8 mouse cellular contexts compared by ENCODE assay signal in the genomic region with DNA sequence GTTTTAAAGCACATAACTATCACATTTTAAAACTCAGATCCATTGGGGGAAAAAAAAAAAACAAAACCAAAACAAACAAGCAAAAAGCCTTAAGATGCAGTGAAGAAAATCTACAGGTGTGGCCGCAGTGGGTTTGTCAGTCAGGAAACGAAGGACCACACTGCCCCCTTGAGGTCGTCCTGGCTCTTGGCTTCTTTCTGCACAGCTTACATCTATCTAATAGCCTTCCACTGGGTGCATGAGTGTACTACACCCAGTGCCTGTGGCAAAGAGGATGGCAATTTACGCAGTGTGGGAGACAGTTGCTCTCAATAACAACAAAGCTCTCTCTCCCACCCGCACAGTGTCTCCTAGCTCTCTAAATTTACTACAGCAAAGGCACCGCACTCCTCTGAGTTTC. TPM values are rescaled to one million over a fixed set of nuclear protein-coding genes. Genes with fewer than 3 reads are reported as not detected.
DNase-seq lines count a peak whose midpoint lies in the region; ATAC-seq and TF ChIP-seq lines count a peak whose summit lies in the region.

No protein-coding gene starts in this region.

- H3K4me1 ChIP-seq in forebrain, postnatal 0 days (ENCODE audit: insufficient read depth): no peaks in the 10 kb centered on the region
- no peaks in the 10 kb centered on the region for H3K4me1 ChIP-seq in forebrain, embryonic 15.5 days
- H3K4me1 ChIP-seq in cortical plate, adult 2 months (ENCODE audit: control insufficient read depth, insufficient read depth, low read length): peaks cover 5% of the 10 kb centered on the region
- no peaks in the 10 kb centered on the region for H3K4me1 ChIP-seq in small intestine, adult 2 months (ENCODE audit: control insufficient read depth, insufficient read depth, insufficient read length, low read length)

- TF ChIP-seq CTCF in forebrain, postnatal 0 days (IDR thresholded peaks at IDR 0.05; ENCODE audit: low read depth): peak; percentile 64
- peak; percentile 77 for TF ChIP-seq CTCF in cortical plate, adult 2 months (IDR thresholded peaks at IDR 0.05; ENCODE audit: extremely low read depth, insufficient read depth, low read length)
- TF ChIP-seq CTCF in small intestine, adult 2 months (IDR thresholded peaks at IDR 0.05; ENCODE audit: extremely low read depth, insufficient read length, insufficient replicate concordance, low read depth, low read length): peak; percentile 78; the same call in 1 of the 2 replicates

- no peak overlapping the region for H3K4me2 ChIP-seq in forebrain, postnatal 0 days (ENCODE audit: low read depth)
- no peak overlapping the region for H3K4me2 ChIP-seq in forebrain, embryonic 15.5 days (replicated peaks)

- peaks cover 3% of the 10 kb centered on the region for H3K36me3 ChIP-seq in forebrain, postnatal 0 days (ENCODE audit: insufficient read depth)
- H3K36me3 ChIP-seq in forebrain, embryonic 15.5 days: peaks cover 6% of the 10 kb centered on the region
- no peaks in the 10 kb centered on the region; the same call in 1 of the 2 replicates for H3K36me3 ChIP-seq in small intestine, adult 2 months (ENCODE audit: control insufficient read depth, insufficient read depth, low read length)

- WGBS in forebrain, postnatal 0 days: 66% methylated on average over 6 of the region's 6 CpGs
- WGBS in forebrain, embryonic 15.5 days: 63% methylated on average over 6 of the region's 6 CpGs
- 57% methylated on average over 6 of the region's 6 CpGs for WGBS in small intestine, adult 2 months

- no peaks in the 10 kb centered on the region for H3K9me3 ChIP-seq in forebrain, postnatal 0 days (ENCODE audit: low read length)
- H3K9me3 ChIP-seq in forebrain, embryonic 15.5 days: no peaks in the 10 kb centered on the region

- peak; percentile 63 for ATAC-seq in forebrain, postnatal 0 days
- ATAC-seq in forebrain, embryonic 15.5 days (replicated peaks): no peak
- peak; percentile 91 for ATAC-seq in megakaryocyte-erythroid progenitor cell, adult 5-6 weeks (replicated peaks; ENCODE audit: low FRiP score, low TSS enrichment, poor library complexity, severe bottlenecking)

- peak; percentile 30 for DNase-seq in forebrain, postnatal 0 days
- peak; percentile 59 to 87 for DNase-seq in adrenal gland, adult (ENCODE audit: inconsistent age in 2 of 2, low spot score in 1 of 2)
- DNase-seq in heart, postnatal 14 days: peak; percentile 67 to 73
- peak; percentile 43 to 63 for DNase-seq in layer of hippocampus, postnatal 14 days (ENCODE audit: low spot score in 2 of 2)

- no peak overlapping the region for H3K9ac ChIP-seq in forebrain, postnatal 0 days
- no peak overlapping the region for H3K9ac ChIP-seq in forebrain, embryonic 15.5 days (replicated peaks)

- H3K27ac ChIP-seq in forebrain, postnatal 0 days (ENCODE audit: low read depth, low read length): no peak overlapping the region
- no peak overlapping the region for H3K27ac ChIP-seq in forebrain, embryonic 15.5 days (replicated peaks)
- no peak overlapping the region for H3K27ac ChIP-seq in cortical plate, adult 2 months (ENCODE audit: insufficient read depth, low read length)
- H3K27ac ChIP-seq in small intestine, adult 2 months (ENCODE audit: insufficient read depth, low read depth, low read length): no peak overlapping the region

- no peak for TF ChIP-seq POLR2A in cortical plate, adult 2 months (IDR thresholded peaks at IDR 0.05; ENCODE audit: extremely low read depth, insufficient read depth, low read length)
- TF ChIP-seq POLR2A in small intestine, adult 2 months (IDR thresholded peaks at IDR 0.05; ENCODE audit: low read depth, low read length): no peak

- no peaks in the 10 kb centered on the region for H3K27me3 ChIP-seq in forebrain, postnatal 0 days (ENCODE audit: insufficient read depth, low read length)
- no peaks in the 10 kb centered on the region for H3K27me3 ChIP-seq in forebrain, embryonic 15.5 days
- no peaks in the 10 kb centered on the region for H3K27me3 ChIP-seq in small intestine, adult 2 months (ENCODE audit: control insufficient read depth, insufficient read depth, low read length)

- intact Hi-C loops in heart, postnatal 14 days (cut with DNase I): loop anchor here (10.0 kb wide), 1 partner anchor 704 kb away; no protein-coding TSS in a partner anchor

- no peak overlapping the region for H3K4me3 ChIP-seq in forebrain, postnatal 0 days (ENCODE audit: low read depth, low read length)
- H3K4me3 ChIP-seq in forebrain, embryonic 15.5 days: no peak overlapping the region
- no peak overlapping the region for H3K4me3 ChIP-seq in cortical plate, adult 2 months (ENCODE audit: insufficient read depth, low read length)
- no peak overlapping the region for H3K4me3 ChIP-seq in small intestine, adult 2 months (ENCODE audit: low read depth, low read length)

RNA-seq across cellular contexts. Expression of gene Nfkbiz, which starts 19.8 kb away (rescaled TPM):
- total RNA-seq in forebrain, postnatal 0 days (2014; rRNA removed): 1.9 and 2.4 TPM in 2 replicates
- 1.1 and 1.5 TPM in 2 replicates for polyA plus RNA-seq in forebrain, postnatal 0 days (2015; fragmentation: Nextera tagmentation; extraction: Ambion mirVana)
- polyA plus RNA-seq in forebrain, embryonic 15.5 days (2015; fragmentation: Nextera tagmentation; extraction: Ambion mirVana): 1.2 and 1.4 TPM in 2 replicates
- polyA plus RNA-seq in cortical plate, adult 2 months (2012; rRNA removed): 5.1 and 5.4 TPM in 2 replicates
- total RNA-seq in heart, postnatal 14 days (2021): 1 to 10 TPM; 2.9 to 3.3 TPM
- 1 to 10 TPM; 4.9 to 5.1 TPM for total RNA-seq in layer of hippocampus, postnatal 14 days (2021)
- 3.5 and 4.9 TPM in 2 replicates for total RNA-seq in megakaryocyte-erythroid progenitor cell, adult 5-6 weeks (2014; fragmentation: Nextera tagmentation)
- 6.1 and 9.4 TPM in 2 replicates for total RNA-seq in megakaryocyte-erythroid progenitor cell, adult 5-6 weeks (2017)
- polyA plus RNA-seq in small intestine, adult 2 months (2012; rRNA removed): 38.6 and 53.2 TPM in 2 replicates

RNA-seq across cellular contexts. Expression of gene Nxpe3, which starts 36.6 kb away (rescaled TPM):
- total RNA-seq in forebrain, postnatal 0 days (2014; rRNA removed): 1.8 and 2.2 TPM in 2 replicates
- polyA plus RNA-seq in forebrain, postnatal 0 days (2015; fragmentation: Nextera tagmentation; extraction: Ambion mirVana): 0.50 and 1.2 TPM in 2 replicates
- 1.3 and 1.5 TPM in 2 replicates for polyA plus RNA-seq in forebrain, embryonic 15.5 days (2015; fragmentation: Nextera tagmentation; extraction: Ambion mirVana)
- 7.5 and 8.0 TPM in 2 replicates for polyA plus RNA-seq in cortical plate, adult 2 months (2012; rRNA removed)
- under 1 TPM; 0.45 to 0.54 TPM for total RNA-seq in heart, postnatal 14 days (2021)
- total RNA-seq in layer of hippocampus, postnatal 14 days (2021): 10 to 100 TPM in 1 of 2 experiments, 1 to 10 TPM in 1; 9.3 to 10.2 TPM
- total RNA-seq in megakaryocyte-erythroid progenitor cell, adult 5-6 weeks (2014; fragmentation: Nextera tagmentation): 4.5 and 5.4 TPM in 2 replicates
- 6.1 and 7.2 TPM in 2 replicates for total RNA-seq in megakaryocyte-erythroid progenitor cell, adult 5-6 weeks (2017)
- polyA plus RNA-seq in small intestine, adult 2 months (2012; rRNA removed): 0.42 and 1.3 TPM in 2 replicates
